Mouse (Mus musculus) telencephalon, adult 2 months (tissue): ENCODE results near the gene Gm12794.
"Not testable (repeated sequence)": the region's sequence is repeated elsewhere in the genome, so short reads cannot be mapped to it uniquely, and the experiment has no call there.

Experiments used
- DNase-seq: peaks from one replicate; pipeline ENCODE4 v3.0.0-alpha.2; 2011; ENCODE audit warnings: low read depth, low spot score

Gene Gm12794

GRCm38 (mm10) chr4:101940107-101940506 is at the start of gene Gm12794:
Gm12794 (plus strand) TSS chr4:101940407.
- DNase-seq, result not testable (repeated sequence)

GRCm38 (mm10) chr4:101893656-101894420 is 46.4 kb upstream of the Gm12794 start, which contains the start of gene C130073F10Rik:
C130073F10Rik (minus strand) TSS chr4:101893789.
- no peak for DNase-seq

- not testable (repeated sequence) for DNase-seq
These were observed 31.4 kb upstream of the Gm12794 start, which contains the start of gene Gm12800 for GRCm38 (mm10) chr4:101908821-101909220. Gm12800 (plus strand) TSS chr4:101909121.

- not testable (repeated sequence) for DNase-seq
These were observed 40.7 kb downstream of the Gm12794 start, which contains the start of gene Gm12790 for GRCm38 (mm10) chr4:101980949-101981348. Gm12790 (minus strand) TSS chr4:101981049.

GRCm38 (mm10) chr4:101985678-101986077 is 45.5 kb downstream of the Gm12794 start:
- DNase-seq, result no peak

GRCm38 (mm10) chr4:101986326-101986725 is 46.1 kb downstream of the Gm12794 start, which contains the start of gene Gm12789:
Gm12789 (plus strand) TSS chr4:101986626.
- DNase-seq, result not testable (repeated sequence)
